Mouse (Mus musculus) mammary gland, adult 2 months (tissue): ENCODE data around the gene Atr. TPM values are rescaled to one million over a fixed set of nuclear protein-coding genes. Genes with fewer than 3 reads are reported as not detected.

ENCODE experiments used
- polyA plus RNA-seq: library from polyadenylated mRNA; depleted of rRNA; stranded (reverse); fragments of >200 nt; gene quantifications from 2 replicates; pipeline ENCODE4 v1.2.3, GENCODE M21; 2012; ENCODE audit warnings: low replicate concordance; rRNA removed

Gene Atr
- polyA plus RNA-seq = 1.4 and 3.2 TPM in 2 replicates

GRCm38 (mm10) chr9:95857414-95858026 is at the start of gene Atr:
Atr (plus strand) TSS chr9:95857597.

GRCm38 (mm10) chr9:95844825-95845460 is 12.5 kb upstream of the Atr start, which contains the start of gene Pls1:
Pls1 (minus strand) TSS chr9:95845311.

GRCm38 (mm10) chr9:95954585-95955461 is 97.4 kb downstream of the Atr start, which contains the start of gene Xrn1:
Xrn1 (plus strand) TSS chr9:95954760.

Other genes starting within 250 kb of the Atr start
- 3.2 and 5.2 TPM in 2 replicates for gene Pcolce2, start 220.0 kb upstream of the Atr start, polyA plus RNA-seq
- gene Trpc1, start 107.2 kb upstream of the Atr start, polyA plus RNA-seq = 1.4 and 2.8 TPM in 2 replicates
- 0.26 and 0.46 TPM in 2 replicates for gene Pls1, start 12.3 kb upstream of the Atr start, polyA plus RNA-seq
- 2.7 and 6.5 TPM in 2 replicates for gene Xrn1, start 97.2 kb downstream of the Atr start, polyA plus RNA-seq